Mouse (Mus musculus) large intestine, adult 2 months (tissue): ENCODE results near the gene Gm49510. TPM values are rescaled to one million over a fixed set of nuclear protein-coding genes. Genes with fewer than 3 reads are reported as not detected.
A peak's percentile ranks its signal among the peaks of the same experiment; 100 is the strongest.

Experiments used
- DNase-seq: peaks from one replicate; pipeline ENCODE4 v3.0.0-alpha.2; 2012; ENCODE audit warnings: low read depth, low spot score
- WGBS: fragments of 180-500 bp; shearing (Covaris S2); methylation state at CpG from one replicate; pipeline ENCODE4 v1.1.7; 2018; 5-methylcytosine and 5-hydroxymethylcytosine counted together
- polyA plus RNA-seq: library from polyadenylated mRNA; depleted of rRNA; stranded (reverse); fragments of >200 nt; gene quantifications from 2 replicates; pipeline ENCODE4 v1.2.3, GENCODE M21; 2012

The Gm49510 gene
- polyA plus RNA-seq, 1 experiment = 0.14 TPM

GRCm38 (mm10) chr15:78912040-78912439, 12.6 kb downstream of the Gm49510 start:
- DNase-seq = no peak
- WGBS = 39% methylated on average over 9 of the region's 9 CpGs

GRCm38 (mm10) chr15:78913632-78914090, 14.2 kb downstream of the Gm49510 start, which contains the start of gene Pdxp:
Pdxp (plus strand) TSS chr15:78913919.
- peak; percentile 52 for DNase-seq
- under 1% methylated on average over 51 of the region's 51 CpGs for WGBS

- WGBS = 2% methylated on average over 87 of the region's 87 CpGs
- no peak for DNase-seq
These were observed 14.8 kb downstream of the Gm49510 start for GRCm38 (mm10) chr15:78914091-78914822.

GRCm38 (mm10) chr15:78914823-78915659, 15.6 kb downstream of the Gm49510 start:
- DNase-seq = no peak
- WGBS = 72% methylated on average over 8 of the region's 8 CpGs

- 5% methylated on average over 8 of the region's 8 CpGs for WGBS
- no peak for DNase-seq
These were observed 16.2 kb downstream of the Gm49510 start for GRCm38 (mm10) chr15:78915660-78916017.

- WGBS = 83% methylated on average over 12 of the region's 12 CpGs
- DNase-seq = no peak
These were observed 16.8 kb downstream of the Gm49510 start for GRCm38 (mm10) chr15:78916052-78916826.

GRCm38 (mm10) chr15:78918126-78918525, 18.7 kb downstream of the Gm49510 start:
- WGBS = 94% methylated on average over 23 of the region's 23 CpGs

GRCm38 (mm10) chr15:78919914-78920313, 20.4 kb downstream of the Gm49510 start:
- 90% methylated on average over 12 of the region's 12 CpGs for WGBS
- no peak for DNase-seq

More at GRCm38 (mm10) chr15:78918126-78918525, 18.7 kb downstream of the Gm49510 start:
- no peak for DNase-seq

- no peak for DNase-seq
- 83% methylated on average over 7 of the region's 7 CpGs for WGBS
These were observed 23.2 kb downstream of the Gm49510 start for GRCm38 (mm10) chr15:78922700-78923099.

- DNase-seq = no peak
- 66% methylated on average over 6 of the region's 6 CpGs for WGBS
These were observed 24.1 kb downstream of the Gm49510 start for GRCm38 (mm10) chr15:78923585-78923984.

GRCm38 (mm10) chr15:78925129-78925528, 25.7 kb downstream of the Gm49510 start:
- 65% methylated on average over 8 of the region's 8 CpGs for WGBS
- DNase-seq = no peak

- no peak for DNase-seq
- 10% methylated on average over 20 of the region's 20 CpGs for WGBS
These were observed 26.8 kb downstream of the Gm49510 start, which contains the start of gene Lgals1 for GRCm38 (mm10) chr15:78926021-78926919. Lgals1 (plus strand) TSS chr15:78926725.

- no peak for DNase-seq
- WGBS = 22% methylated on average over 15 of the region's 15 CpGs
These were observed 27.7 kb downstream of the Gm49510 start for GRCm38 (mm10) chr15:78927021-78927787.

GRCm38 (mm10) chr15:78927788-78928457, 28.5 kb downstream of the Gm49510 start:
- under 1% methylated on average over 35 of the region's 35 CpGs for WGBS
- no peak for DNase-seq

GRCm38 (mm10) chr15:78928539-78928938, 29.1 kb downstream of the Gm49510 start:
- DNase-seq = no peak
- WGBS = 47% methylated on average over 8 of the region's 8 CpGs

- WGBS = 88% methylated on average over 6 of the region's 6 CpGs
- DNase-seq = no peak
These were observed 30.8 kb downstream of the Gm49510 start for GRCm38 (mm10) chr15:78930192-78930706.

GRCm38 (mm10) chr15:78930801-78931426, 31.4 kb downstream of the Gm49510 start:
- DNase-seq = no peak

More at GRCm38 (mm10) chr15:78930801-78931426, 31.4 kb downstream of the Gm49510 start:
- 88% methylated on average over 7 of the region's 7 CpGs for WGBS
